Mouse (Mus musculus) cortical plate, adult 2 months (tissue): Measurements from ENCODE around the gene 4933406M09Rik. TPM values are rescaled to one million over a fixed set of nuclear protein-coding genes. Genes with fewer than 3 reads are reported as not detected.

ENCODE experiments used
- H3K27ac ChIP-seq: fragments of 200-500 bp; 2 replicates; pipeline ENCODE4 v1.5.1; 2012; ENCODE audit warnings: low read length, control low read depth, inconsistent platforms; ENCODE audit not compliant: insufficient read depth
- H3K4me1 ChIP-seq: fragments of 200-500 bp; 2 replicates; pipeline ENCODE4 v1.6.1; 2011; ENCODE audit warnings: low read length; ENCODE audit not compliant: control insufficient read depth, insufficient read depth
- H3K4me3 ChIP-seq: fragments of 200-500 bp; 2 replicates; pipeline ENCODE4 v1.5.1; 2011; ENCODE audit warnings: mild to moderate bottlenecking, low read length, control low read depth; ENCODE audit not compliant: insufficient read depth
- CTCF ChIP-seq: fragments of 200-500 bp; IDR thresholded peaks from 2 replicates; pipeline ENCODE4 v1.5.1; 2011; ENCODE audit warnings: mild to moderate bottlenecking, control low read depth, low read length; ENCODE audit not compliant: insufficient read depth; ENCODE audit errors: extremely low read depth
- POLR2A ChIP-seq: fragments of 200-500 bp; IDR thresholded peaks from 2 replicates; pipeline ENCODE4 v1.6.1; 2011; ENCODE audit warnings: mild to moderate bottlenecking, low read length, control low read depth; ENCODE audit not compliant: insufficient read depth; ENCODE audit errors: extremely low read depth
- polyA plus RNA-seq: library from polyadenylated mRNA; depleted of rRNA; stranded (reverse); fragments of >200 nt; gene quantifications from 2 replicates; pipeline ENCODE4 v1.2.3, GENCODE M21; 2012; rRNA removed

4933406M09Rik gene
- not detected in 2 replicates for polyA plus RNA-seq

GRCm38 (mm10) chr1:134385666-134386065 lies at the start of gene 4933406M09Rik:
Gene 4933406M09Rik, plus strand, starts transcription at chr1:134385940.
- Histone ChIP-seq H3K4me1 (no peaks in the 10 kb centered on the region), H3K27ac (no peak within 1 kb of the TSS)
- no peak for TF ChIP-seq POLR2A
- no peak for TF ChIP-seq CTCF

GRCm38 (mm10) chr1:134336958-134337710 lies 48.6 kb upstream of the 4933406M09Rik start:
- no peak overlapping the region for H3K4me3 ChIP-seq
- no peak for TF ChIP-seq POLR2A
- no peak for TF ChIP-seq CTCF
- no peak overlapping the region for H3K27ac ChIP-seq
- H3K4me1 ChIP-seq = peaks cover 2% of the 10 kb centered on the region

More at GRCm38 (mm10) chr1:134385666-134386065, at the start of gene 4933406M09Rik:
- H3K4me3 ChIP-seq = no peak within 1 kb of the TSS

- TF ChIP-seq CTCF (no peak), POLR2A (no peak)
- no peak overlapping the region for H3K27ac ChIP-seq
- H3K4me1 ChIP-seq = peaks cover 2% of the 10 kb centered on the region; the same call in 1 of the 2 replicates
- H3K4me3 ChIP-seq = no peak overlapping the region
Measured at GRCm38 (mm10) chr1:134339162-134339561, 46.6 kb upstream of the 4933406M09Rik start.

- H3K4me1 ChIP-seq = peaks cover 4% of the 10 kb centered on the region; the same call in 1 of the 2 replicates
- H3K4me3 ChIP-seq = no peak overlapping the region
- TF ChIP-seq CTCF (no peak), POLR2A (no peak)
- H3K27ac ChIP-seq = no peak overlapping the region
Measured at GRCm38 (mm10) chr1:134339757-134340619, 45.8 kb upstream of the 4933406M09Rik start.

- Histone ChIP-seq H3K4me1 (peaks cover 5% of the 10 kb centered on the region), H3K4me3 (no peak overlapping the region), H3K27ac (no peak overlapping the region)
- TF ChIP-seq POLR2A = no peak
Measured at GRCm38 (mm10) chr1:134341641-134342277, 44.0 kb upstream of the 4933406M09Rik start.

- TF ChIP-seq POLR2A (no peak), CTCF (no peak)
- peaks cover 5% of the 10 kb centered on the region for H3K4me1 ChIP-seq
- H3K27ac ChIP-seq = no peak overlapping the region
- H3K4me3 ChIP-seq = peak overlapping the region; percentile 55; the same call in 1 of the 2 replicates
Measured at GRCm38 (mm10) chr1:134342278-134342664, 43.5 kb upstream of the 4933406M09Rik start.

GRCm38 (mm10) chr1:134342781-134343310 lies 42.9 kb upstream of the 4933406M09Rik start:
- no peak for TF ChIP-seq POLR2A
- TF ChIP-seq CTCF = no peak
- peak overlapping the region; percentile 55 for H3K4me3 ChIP-seq
- no peak overlapping the region for H3K27ac ChIP-seq

GRCm38 (mm10) chr1:134343567-134343966 lies 42.2 kb upstream of the 4933406M09Rik start:
- TF ChIP-seq CTCF = no peak
- TF ChIP-seq POLR2A = no peak
- Histone ChIP-seq H3K4me1 (peaks cover 5% of the 10 kb centered on the region), H3K4me3 (peak overlapping the region; percentile 55), H3K27ac (no peak overlapping the region)

More at GRCm38 (mm10) chr1:134342781-134343310, 42.9 kb upstream of the 4933406M09Rik start:
- H3K4me1 ChIP-seq = peaks cover 5% of the 10 kb centered on the region
